Mouse (Mus musculus): ENCODE data around the gene Inpp5d.

Gene Inpp5d

DNA sequence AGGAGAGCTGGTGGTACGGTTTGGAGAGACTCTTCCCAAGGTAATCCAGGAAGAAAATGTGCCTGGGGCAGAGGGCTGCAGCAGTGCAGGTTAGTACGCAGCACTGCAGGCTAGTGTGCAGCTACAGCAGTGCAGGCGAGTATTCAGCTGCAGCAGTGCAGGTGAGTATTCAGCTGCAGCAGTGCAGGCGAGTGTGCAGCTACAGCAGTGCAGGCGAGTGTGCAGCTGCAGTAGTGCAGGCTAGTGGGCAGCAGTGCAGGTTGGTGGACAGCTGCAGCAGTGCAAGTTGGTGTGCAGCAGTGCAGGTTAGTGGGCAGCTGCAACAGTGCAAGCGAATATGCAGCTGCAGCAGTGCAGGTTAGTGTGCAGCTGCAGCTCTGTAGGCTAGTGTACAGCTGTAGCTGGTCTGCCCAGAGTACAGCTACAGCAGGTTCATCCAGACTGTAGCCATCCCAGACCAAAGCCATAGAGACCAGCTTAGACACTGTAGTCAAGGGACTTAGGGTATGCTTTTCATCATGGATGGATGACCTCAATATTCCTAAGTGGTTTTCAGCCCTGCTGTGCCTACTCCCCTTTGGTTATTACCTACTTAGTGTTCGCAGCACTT is 89.7 kb downstream of the Inpp5d start:
- no peak for DNase-seq

DNA sequence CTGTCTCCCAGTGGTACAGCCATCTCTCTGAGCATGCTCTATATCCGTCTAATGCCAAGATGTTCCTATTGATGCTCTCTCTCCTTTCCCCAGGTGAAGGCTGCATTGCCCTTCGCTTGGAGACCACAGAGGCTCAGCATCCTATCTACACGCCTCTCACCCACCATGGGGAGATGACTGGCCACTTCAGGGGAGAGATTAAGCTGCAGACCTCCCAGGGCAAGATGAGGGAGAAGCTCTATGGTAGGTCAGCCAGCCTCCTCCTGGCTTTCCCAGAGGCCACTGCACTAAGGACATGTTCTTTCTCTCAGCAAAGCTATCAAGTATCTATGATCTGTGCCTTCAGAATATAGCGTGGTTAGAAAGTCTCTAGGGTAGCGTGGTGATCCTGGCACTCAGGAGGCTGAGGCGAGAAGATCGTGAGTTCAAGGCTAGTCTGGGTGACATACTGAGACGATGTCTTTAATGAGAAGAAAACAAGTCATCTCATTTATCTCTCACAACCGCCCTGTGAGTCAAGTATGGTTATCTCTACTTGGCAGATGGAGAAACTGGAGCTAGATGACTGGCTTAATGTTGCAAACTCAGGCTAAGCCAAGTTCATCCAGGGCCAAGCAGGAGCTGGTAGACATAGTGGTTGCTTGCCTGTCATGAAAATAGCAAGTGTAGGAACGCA is 92.0 kb downstream of the Inpp5d start:
- DNase-seq = no peak

DNA sequence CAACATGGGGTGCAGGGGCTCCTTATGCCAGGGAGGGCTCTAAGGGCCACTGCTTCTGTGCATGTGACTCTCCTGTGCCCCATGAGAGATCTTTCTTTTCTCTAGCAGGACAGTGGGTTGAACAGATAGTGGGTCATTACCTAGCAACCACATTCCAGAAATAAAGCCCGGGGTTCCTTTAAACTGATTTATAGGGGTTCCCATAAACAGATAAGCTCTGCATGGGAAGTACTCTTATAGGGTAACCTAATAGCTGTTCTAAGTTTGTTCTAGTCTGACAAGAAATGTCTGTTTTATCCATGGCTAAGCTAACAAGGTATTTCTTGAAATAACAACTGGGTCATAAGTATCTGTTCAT is 92.5 kb downstream of the Inpp5d start:
- DNase-seq = no peak

DNA sequence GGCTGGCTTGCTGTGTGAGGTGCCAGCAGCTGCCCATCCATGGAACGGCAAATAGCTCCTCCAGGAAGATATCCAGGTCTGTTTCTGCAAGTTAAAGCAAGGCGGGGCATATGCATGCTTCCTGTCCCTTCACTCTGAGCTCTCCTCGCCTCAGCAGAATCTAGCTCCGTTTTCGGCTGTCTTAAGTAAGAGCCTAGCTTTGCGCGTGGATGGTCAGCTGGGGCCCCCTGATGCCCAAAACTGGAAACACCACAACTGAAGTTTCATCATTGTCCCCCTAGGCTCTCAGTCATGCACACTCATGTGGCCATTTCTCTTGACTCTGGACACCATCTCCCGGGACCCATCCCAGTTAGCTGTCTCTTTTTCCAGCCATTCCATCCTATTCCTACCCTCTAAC is 101.3 kb downstream of the Inpp5d start:
- peak; percentile 13 for DNase-seq

GRCm38 (mm10) chr1:87722081-87722480 is 102.0 kb downstream of the Inpp5d start:
- no peak for DNase-seq

- DNase-seq = no peak
These were observed 103.2 kb downstream of the Inpp5d start for GRCm38 (mm10) chr1:87723351-87723750.

GRCm38 (mm10) chr1:87729070-87729469 is 109.0 kb downstream of the Inpp5d start:
- no peak for DNase-seq

GRCm38 (mm10) chr1:87729850-87730249 is 109.7 kb downstream of the Inpp5d start:
- DNase-seq = no peak

DNA sequence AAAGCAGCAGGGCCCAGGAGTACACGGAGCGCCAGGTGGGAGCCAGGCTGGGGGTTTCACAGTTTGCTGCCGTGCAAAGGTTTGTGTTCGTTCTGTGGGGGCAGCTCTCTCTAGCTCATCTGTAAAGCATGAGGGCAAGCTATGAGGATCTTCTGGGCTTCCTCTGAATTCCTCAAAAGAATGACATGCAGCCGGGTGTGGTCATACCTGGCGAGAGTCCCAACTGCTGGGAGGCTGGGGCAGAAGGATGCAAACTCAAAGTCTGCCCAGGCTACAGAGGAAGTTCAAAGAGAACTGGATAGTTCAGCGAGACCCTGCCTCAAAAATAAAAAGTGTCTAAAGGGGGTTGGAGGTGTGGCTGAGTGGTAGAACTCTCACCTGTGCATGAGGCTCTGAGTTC is 110.2 kb downstream of the Inpp5d start:
- no peak for DNase-seq

DNA sequence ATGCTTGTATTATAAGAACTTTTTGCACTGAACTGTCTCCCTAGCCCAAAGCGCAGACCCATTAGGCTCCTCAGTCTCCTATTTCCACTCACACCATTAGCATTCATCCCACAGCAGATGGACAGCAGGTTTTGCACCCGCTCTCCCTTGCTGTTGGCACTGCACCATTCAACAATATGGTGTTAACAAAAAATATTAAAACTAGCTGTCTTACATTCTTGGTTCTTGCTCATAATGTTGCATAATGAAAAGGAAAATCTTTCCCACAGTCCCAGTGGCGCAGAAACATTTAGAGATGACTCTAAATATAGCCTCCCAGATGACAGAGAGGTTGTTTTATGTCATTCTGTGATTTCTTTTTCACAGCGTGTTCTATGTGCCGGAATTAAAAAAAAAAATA is 113.1 kb downstream of the Inpp5d start:
- DNase-seq = no peak

DNA sequence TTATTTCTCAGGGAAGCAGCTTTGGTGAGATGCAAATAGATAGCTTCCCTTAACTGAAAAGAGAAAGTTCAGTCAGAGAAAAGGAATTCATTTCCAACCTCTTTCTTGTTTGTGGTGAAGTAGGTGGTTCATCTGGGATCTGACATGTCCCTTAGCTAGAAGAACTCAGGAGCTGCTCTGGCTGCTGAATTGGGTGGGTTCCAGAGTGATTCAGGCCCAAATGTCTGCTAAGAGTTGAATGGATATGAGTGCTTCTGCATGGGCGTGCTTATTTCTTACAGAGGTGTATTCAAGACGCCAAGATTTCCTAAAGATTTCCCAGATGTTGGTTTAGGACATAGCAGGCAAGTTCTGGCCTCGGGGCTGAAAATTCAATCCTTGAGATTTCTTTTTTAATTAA is 114.0 kb downstream of the Inpp5d start:
- DNase-seq = no peak

DNA sequence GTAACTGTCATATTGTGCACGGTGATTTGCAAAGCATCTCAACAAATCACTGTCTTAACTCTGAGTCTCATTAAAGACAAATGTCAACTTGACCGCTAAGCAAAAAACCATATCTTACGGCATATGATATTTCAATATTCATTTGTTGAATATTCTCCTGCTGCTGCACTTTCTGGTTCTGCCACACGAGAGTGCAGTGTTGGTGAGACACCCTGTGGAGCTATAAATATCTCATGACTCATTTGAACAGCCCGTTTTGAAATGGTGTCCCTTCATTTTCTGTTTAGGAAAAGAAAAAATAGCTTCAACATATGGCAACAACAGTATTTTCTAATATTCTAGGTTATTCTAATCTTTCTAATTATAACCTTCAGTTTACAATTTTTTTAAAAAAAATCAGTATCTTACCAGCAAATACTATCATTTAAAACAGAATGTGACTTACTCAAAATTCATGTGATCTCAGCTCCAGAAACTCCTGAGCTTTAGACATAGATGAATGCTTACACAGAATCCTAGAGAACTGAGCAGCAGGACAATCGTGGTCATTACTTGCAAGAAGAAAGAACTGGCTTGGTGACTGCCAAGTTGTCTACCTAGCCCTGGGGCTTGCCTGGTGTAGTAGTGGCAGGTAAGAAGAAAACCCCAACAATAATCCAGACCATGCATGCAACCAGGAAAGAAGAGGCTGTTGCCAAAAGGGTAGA is 120.6 kb downstream of the Inpp5d start:
- no peak for DNase-seq

DNA sequence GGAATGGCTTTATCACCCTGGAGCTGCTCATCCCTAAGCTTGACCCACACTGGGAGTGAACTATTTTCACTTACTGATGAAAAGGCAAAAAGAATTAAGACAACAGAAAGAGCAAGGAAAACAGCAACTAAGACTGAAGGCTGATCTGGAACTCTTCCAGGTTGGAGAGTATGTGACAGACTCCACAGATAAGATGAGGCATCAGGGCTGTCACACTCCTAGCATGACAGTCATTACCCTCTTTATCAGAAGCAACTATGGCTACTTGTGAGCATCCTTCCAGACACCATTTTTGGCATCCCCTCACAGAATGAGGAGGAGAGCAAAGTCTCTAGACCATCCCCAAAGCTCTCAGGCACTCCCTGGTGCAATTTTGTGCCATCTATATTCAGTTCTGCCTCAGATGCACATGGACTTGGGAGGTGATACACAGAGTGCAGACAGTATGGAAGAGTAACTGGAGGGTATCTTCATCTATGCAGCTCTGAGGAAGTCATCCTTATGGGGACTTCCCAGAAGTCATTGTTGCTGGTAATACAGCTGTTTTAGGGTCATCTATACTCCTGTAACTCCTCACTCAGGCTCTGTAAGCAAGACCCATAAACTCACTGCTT is 129.4 kb downstream of the Inpp5d start:
- DNase-seq = no peak

DNA sequence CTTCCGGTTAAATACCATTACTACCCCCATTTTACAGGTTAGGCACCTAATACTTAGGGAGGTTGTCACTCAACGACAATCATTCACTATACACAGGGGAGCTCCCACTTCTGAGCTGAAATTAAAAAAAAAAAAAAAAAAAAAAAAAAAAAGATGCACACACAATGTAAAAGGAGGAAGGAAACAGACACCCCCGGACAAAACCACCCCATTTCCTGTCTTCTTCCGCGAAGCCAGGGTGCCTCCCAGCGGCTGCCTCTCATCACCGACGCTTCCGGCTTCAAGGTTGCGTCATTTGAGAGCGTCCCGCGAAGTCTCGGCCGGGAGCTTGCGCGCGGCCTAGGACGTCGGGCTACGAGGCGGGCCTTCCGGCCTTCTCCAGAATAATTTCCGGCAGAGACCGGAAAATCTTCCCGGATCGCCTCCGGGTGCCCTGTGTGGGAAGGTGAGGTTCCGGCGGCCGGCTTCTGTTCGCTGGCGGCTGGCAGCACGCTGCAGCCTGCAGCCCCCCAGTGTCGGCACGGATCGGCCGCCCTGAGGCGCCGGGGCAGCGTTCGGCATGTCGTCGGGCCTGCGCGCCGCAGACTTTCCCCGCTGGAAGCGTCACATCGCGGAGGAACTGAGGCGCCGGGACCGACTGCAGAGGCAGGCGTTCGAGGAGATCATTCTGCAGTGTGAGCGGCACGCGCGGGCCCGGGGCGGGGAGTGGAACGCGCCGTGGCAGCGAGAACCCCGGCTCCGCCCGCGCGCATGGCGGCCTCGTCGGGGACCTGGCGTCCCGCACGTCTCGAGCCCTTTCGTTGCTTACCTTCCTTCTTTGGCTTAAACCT is 135.7 kb downstream of the Inpp5d start, which contains the start of gene Atg16l1:
Gene Atg16l1 (plus strand): TSS at position 230 of the 830 bp plus-strand sequence.
- DNase-seq = peak; percentile 93

DNA sequence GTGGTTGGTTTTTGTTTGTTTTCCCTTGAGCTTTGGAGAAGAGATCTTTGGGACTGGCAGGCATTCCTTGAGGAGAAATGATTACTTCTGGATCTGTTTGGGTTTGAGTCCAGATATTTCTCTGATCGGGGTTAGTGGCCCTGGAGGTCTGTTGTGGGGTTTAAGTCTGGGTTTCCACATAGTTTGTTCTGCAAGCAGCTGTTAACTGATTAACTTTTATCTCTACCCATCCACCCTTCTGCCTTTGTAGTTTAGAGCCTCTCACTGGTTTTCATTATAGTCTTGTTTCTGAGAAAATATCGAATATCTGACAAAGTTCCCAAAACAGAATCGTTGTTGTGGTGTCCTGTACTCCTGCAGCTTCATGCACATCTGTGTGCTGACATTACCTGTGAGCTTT is 143.7 kb downstream of the Inpp5d start:
- DNase-seq = no peak

DNA sequence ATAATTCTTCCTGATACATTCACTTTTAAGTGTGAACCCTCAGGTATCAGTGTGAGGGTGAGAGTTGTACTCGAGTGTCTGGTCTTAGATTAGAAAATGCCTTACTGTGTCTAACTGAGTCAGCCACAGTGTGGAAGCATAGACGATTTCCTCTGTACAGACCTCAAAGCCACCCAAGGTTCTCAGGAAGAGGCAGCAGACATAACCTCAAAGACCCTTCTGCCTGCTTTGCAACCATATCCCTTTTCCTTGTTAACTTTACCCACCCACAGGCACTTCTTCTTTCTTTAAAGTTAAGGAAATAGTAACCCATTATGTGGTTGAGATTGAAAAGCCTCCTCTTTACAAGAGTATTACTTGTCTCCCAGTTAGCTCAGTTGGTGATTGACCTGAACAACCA is 145.6 kb downstream of the Inpp5d start:
- DNase-seq = no peak

DNA sequence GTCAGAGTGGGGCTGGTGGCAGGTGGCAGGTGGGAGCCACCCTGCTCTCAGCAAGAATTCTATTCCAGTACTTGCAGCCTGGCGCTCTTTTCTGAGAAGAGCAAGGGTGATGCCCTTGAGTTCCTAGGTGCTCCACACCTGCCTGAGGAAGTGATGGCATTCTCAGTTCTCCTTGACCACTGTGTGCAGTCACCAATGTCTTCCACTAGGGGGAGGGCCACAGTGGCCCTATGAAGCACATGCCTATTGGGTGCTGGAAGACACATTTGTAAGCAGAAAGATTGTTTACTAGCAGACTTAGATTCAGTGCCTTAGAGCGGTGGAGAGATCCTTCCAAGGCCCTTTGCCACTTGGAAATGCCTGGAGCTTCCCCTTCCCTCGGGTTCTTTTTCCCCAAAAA is 146.1 kb downstream of the Inpp5d start:
- no peak for DNase-seq

GRCm38 (mm10) chr1:87769263-87769662 is 149.2 kb downstream of the Inpp5d start:
- no peak for DNase-seq
